Mouse (Mus musculus) adrenal gland, postnatal 4 days (tissue): ENCODE measurements at regions not wholly inside any gene's neighbourhood (a gene's known extent, or its start where the extent isn't known, plus 50 kb on each side); places are given as distances from the start of the nearest gene placed in this dataset.

Experiments used
- DNase-seq, 2 experiments: peaks; one replicate each; pipeline ENCODE4 v3.0.0; 2021 to 2022; ENCODE audit warnings: low spot score in 2 of 2, mixed read lengths in 2 of 2

DNA sequence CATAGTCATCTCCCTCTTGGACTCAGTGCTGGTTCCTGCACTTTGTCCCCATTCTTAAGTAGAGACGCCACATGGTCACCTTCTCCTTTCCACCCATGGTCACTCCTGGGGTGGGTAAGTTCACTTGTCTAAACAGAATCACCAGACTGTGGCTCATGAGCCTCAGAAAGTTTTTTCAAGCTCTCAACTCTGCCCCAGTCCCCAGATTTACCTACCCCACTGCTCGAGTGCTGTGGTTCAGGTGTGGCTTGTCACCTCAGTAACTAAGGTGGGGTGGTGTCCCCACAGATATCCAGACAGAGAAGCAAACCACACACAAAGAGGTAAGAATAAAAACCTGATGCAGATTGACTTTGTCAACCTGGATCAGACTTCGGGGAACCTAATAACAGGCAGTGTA, 87.6 kb downstream of the Rpl10-ps3 start:
- no peak for DNase-seq

DNA sequence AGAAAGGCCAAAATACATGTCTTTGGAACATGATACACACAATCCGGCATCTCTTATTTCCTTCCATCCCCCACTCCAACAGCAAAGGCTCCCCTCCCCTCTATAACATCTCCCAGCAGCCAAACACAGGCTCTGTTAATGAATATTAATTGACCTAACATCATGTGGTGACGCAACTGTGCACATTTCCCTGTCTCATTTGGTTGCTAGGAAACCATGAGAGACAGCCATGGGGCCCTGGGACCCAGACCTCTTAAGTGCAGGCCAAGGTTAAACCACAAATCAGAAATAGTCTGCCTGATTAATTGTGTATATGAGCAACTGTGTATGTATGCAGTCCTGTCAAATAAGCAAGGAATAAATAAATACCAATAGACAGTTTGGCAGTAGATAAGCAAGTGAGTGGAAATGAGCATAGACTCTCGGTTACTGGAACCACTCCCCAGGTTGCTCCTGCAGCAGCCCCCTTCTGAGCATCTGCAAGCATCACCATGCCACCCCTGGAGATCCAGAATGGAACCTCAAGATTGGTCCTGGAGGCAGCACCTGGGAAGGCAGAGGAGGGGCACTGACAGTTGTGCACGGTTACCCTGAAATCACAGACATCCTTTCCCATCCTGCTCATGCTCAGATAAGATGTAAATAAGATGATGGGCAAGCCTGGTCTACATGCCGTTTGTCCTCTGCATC, 99.6 kb downstream of the Rpl10-ps3 start:
- DNase-seq = no peak

- DNase-seq = no peak
Observed at GRCm38 (mm10) chr9:50240923-50241322, 103.8 kb downstream of the Rpl10-ps3 start.

DNA sequence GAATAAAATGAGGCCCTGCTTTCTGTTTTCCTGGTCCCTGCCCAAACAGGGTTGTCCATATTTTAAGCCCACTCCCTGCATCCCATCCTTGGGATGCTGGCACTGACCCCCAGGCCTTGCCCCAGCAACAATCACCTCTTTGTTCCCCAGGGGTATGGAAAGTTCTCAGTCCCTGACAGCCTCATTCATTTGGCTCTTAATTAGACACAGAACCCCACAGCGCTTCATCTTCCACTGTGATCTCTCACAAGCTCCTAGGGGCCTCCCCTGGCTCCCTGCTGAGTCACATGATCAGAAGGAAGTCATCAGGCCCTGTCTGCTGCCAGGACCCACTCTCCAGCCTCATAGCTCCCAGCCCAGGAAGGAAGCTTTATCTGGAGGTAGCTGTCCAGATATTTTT, 108.9 kb downstream of the Rpl10-ps3 start:
- no peak for DNase-seq

DNA sequence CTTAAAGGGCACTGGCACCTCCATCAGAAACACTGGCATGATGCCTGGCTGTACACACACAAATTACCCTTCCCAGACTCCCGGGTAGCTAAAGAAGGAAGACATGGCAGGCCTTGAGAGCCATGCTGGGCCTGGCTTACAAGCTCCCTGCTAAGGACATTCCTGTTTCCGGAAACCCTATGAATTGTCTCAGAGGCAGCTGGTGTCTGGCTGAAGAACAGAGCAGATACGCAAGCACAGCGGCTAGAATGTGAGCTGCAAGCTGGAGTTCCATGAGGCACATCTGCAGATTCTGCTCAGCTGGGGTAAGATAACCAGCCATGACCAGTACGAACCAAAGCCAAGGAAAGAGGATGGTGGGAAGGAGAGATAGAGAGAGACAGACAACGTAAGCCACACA, 110.1 kb downstream of the Rpl10-ps3 start:
- no peak for DNase-seq

- DNase-seq = no peak
Observed at GRCm38 (mm10) chr9:50232958-50233510, 111.7 kb downstream of the Rpl10-ps3 start.

GRCm38 (mm10) chr9:50210481-50210880, 134.3 kb downstream of the Rpl10-ps3 start:
- no peak for DNase-seq

GRCm38 (mm10) chr9:50199422-50200218, 145.1 kb downstream of the Rpl10-ps3 start:
- DNase-seq = no peak

DNA sequence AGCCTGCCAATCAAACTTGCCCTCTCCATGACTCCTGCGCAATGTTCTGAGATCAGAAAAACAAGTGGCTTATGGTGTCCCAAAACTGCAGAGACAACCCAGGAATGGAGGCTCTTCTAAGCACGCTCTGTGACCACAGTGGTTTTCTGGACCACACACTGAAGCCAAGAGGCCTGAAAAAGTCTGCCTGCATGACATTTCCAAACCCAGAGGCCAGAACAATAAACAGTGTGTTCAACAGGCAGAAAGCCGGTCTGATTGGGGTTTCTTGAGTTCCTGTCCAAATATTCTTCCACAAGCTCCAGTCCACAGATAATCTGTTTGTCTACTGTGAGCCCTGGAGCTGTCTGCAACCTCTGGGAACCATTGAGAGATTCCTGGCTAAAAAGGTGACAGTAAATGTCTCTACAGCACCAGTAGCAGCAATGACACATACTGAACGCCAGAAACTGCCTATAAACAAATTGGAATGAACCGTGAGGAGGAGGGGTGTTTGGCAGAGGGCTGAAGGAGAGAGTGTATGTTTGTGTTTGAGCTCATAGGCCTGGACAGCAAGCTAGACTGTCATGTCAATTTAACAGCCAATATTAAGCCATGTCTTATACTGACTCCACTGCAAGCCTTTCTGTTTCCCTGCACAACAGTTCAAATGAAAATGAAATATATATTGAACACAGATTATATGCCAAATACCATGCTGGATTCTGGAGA, 152.2 kb downstream of the Rpl10-ps3 start:
- no peak for DNase-seq

DNA sequence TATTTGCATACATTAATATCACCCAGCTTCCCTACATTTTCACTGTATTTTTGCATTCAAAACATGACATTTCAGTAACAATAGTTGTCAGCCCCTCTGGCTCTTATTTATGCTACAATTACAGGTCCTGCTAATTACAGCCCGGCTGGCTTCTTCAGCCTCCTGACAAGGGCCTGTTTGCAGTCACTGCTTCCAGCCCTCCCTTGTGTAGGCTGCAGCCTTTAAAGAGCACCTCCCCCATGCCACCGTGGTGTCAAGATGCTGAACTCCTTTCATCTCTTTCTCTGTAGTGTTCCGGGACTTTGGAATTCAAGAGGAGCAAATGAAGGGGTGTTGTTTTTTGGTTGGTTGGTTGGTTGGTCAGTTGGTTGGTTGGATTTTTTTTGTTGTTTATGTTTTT, 153.6 kb downstream of the Rpl10-ps3 start:
- DNase-seq = no peak

GRCm38 (mm10) chr9:50188576-50189070, 156.1 kb downstream of the Rpl10-ps3 start:
- DNase-seq = no peak

DNA sequence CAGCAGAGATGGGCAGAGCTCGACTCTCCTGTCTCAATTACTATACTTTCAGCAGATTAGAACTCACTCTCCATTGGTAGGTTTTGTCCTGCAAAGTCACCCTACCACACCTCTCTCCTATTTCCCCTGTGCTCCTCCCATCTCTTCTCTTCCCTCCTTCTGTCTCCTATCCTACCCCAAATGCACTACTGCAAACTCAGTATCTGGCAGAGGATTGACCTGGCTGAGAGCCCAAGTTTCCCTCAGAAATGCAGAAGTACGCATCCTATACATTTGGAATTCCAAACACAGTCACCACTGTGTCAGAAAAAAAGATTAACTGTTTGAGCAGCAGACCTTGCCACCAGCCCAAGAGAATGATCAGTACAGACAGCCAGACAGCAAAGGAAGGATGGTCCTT, 163.4 kb downstream of the Rpl10-ps3 start:
- DNase-seq = no peak

GRCm38 (mm10) chr9:50176131-50176530, 168.6 kb downstream of the Rpl10-ps3 start:
- DNase-seq = no peak

DNA sequence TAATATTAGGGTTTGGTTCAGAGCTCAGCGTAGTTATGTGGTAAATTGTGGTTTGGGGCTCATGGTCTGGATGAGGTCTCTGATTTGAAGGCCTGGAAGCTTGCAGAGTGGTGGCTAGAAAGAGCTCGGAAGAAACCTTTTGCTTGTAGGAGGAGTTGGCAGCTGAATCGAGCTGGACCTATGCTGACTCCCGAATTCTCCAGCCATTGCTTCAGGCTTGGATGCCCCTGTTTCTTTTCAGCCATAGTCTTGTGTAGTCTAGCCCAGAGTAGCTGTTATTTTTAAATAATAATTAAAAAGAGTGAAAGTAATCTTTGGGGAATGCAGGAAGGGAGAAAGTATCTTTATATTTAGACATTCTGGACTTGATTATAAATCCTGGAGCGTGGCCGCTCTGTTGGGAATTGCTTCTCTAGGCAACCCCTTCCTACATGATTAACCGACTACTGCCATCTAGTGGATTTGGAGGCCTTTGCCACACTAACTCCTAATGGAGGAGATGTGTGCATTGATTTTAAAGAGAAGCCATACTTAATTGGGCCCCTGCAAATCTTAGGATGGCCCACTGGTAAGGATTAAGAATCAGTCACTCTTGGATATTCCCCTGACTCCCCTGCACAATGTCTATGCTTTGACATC, 172.8 kb downstream of the Rpl10-ps3 start:
- DNase-seq = peak in 1 of 2 experiments; percentile 36

- DNase-seq = no peak
Observed at GRCm38 (mm10) chr9:50171164-50171563, 173.6 kb downstream of the Rpl10-ps3 start.

GRCm38 (mm10) chr9:50170637-50171036, 174.1 kb downstream of the Rpl10-ps3 start:
- no peak for DNase-seq

GRCm38 (mm10) chr9:50154618-50155017, 190.2 kb downstream of the Rpl10-ps3 start:
- no peak for DNase-seq

- no peak for DNase-seq
Observed at GRCm38 (mm10) chr9:50150091-50150490, 194.7 kb downstream of the Rpl10-ps3 start.

DNA sequence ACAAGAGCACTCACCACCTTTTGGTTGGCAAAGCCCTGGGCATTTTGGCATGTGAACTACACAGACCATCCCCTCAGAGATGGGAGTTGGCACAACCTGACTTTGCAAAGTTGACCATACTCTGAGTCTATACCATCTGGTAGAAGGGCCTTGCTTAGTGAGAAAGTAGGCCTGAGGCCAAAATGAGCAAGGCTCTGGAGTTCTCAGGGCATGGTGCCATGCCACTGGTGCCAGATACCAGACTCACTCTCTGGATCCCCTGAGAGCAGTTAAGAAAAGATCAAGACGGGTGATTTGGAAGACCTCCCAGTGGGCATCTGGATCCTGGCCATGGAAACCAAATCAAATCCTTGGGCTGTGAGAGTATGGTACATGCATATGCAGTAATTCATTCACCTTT, 202.0 kb downstream of the Rpl10-ps3 start:
- DNase-seq = no peak

GRCm38 (mm10) chr9:50142091-50142490, 202.7 kb downstream of the Rpl10-ps3 start:
- DNase-seq = no peak

DNA sequence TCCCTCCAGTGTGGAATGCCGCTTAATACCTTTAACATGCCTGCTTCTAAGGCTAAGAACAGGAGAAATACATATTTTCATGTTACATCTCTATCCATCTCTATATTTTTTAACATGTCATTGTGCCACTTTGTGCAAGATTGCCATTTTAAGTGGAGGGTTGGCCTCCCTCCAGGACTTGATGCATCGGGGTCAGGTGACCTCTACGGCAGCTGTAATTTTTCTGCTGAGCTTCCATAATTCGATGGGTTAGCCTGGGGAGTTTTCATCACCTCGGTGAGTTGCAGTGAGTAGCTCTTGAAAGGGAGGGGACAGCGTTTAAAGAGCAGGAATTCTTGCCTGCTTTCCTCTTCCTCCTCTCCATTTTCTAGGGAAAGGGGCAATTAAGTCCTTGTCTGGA, 203.6 kb downstream of the Rpl10-ps3 start:
- DNase-seq = no peak
